Mouse (Mus musculus): ENCODE measurements around the gene Tsc2. TPM values are rescaled to one million over a fixed set of nuclear protein-coding genes. Genes with fewer than 3 reads are reported as not detected.
"Not testable (repeated sequence)": the region's sequence is repeated elsewhere in the genome, so short reads cannot be mapped to it uniquely, and the experiment has no call there.

The Tsc2 gene
- polyA plus RNA-seq, 1 experiment from 2014 or later: 85.0 TPM

GRCm38 (mm10) chr17:24669545-24670245, 37.3 kb upstream of the Tsc2 start, which contains the start of gene Zfp598:
Zfp598 (plus strand) TSS chr17:24669687.
- peak within 1 kb of the TSS; percentile 85 for H3K4me2 ChIP-seq (ENCODE audit: low read length)
- peak within 1 kb of the TSS; percentile 98 for H3K9ac ChIP-seq (ENCODE audit: low read depth, low read length)
- peaks cover 30% of the 10 kb centered on the region for H3K4me1 ChIP-seq (ENCODE audit: control insufficient read depth, insufficient read depth, low read length)
- ATAC-seq: peak; percentile 98
- H3K27ac ChIP-seq (ENCODE audit: low read length): peak within 1 kb of the TSS; percentile 89
- H3K27me3 ChIP-seq (ENCODE audit: control insufficient read depth, insufficient read depth, low read depth, low read length): no peaks in the 10 kb centered on the region
- H3K36me3 ChIP-seq (ENCODE audit: control insufficient read depth, insufficient read depth, low read length): no peaks in the 10 kb centered on the region
- WGBS: under 1% methylated on average over 54 of the region's 80 CpGs
- no peaks in the 10 kb centered on the region for H3K9me3 ChIP-seq (replicated peaks; ENCODE audit: control insufficient read depth, low read length, poor library complexity, severe bottlenecking)
- peak within 1 kb of the TSS; percentile 98 for H3K4me3 ChIP-seq (ENCODE audit: low read depth, low read length)

GRCm38 (mm10) chr17:24669214-24669544, 36.7 kb upstream of the Tsc2 start:
- H3K4me1 ChIP-seq (ENCODE audit: control insufficient read depth, insufficient read depth, low read length): peaks cover 30% of the 10 kb centered on the region
- H3K27ac ChIP-seq (ENCODE audit: low read length): peak overlapping the region; percentile 89
- H3K9ac ChIP-seq (ENCODE audit: low read depth, low read length): peak overlapping the region; percentile 98
- WGBS: 13% methylated on average over 15 of the region's 15 CpGs
- H3K36me3 ChIP-seq (ENCODE audit: control insufficient read depth, insufficient read depth, low read length); H3K27me3 ChIP-seq (ENCODE audit: control insufficient read depth, insufficient read depth, low read depth, low read length); ATAC-seq; H3K9me3 ChIP-seq (replicated peaks; ENCODE audit: control insufficient read depth, low read length, poor library complexity, severe bottlenecking): not testable (repeated sequence)
- H3K4me3 ChIP-seq (ENCODE audit: low read depth, low read length): peak overlapping the region; percentile 98
- peak overlapping the region; percentile 85 for H3K4me2 ChIP-seq (ENCODE audit: low read length)

- H3K4me3 ChIP-seq (ENCODE audit: low read depth, low read length): no peak overlapping the region
- H3K9me3 ChIP-seq (replicated peaks; ENCODE audit: control insufficient read depth, low read length, poor library complexity, severe bottlenecking): no peaks in the 10 kb centered on the region
- H3K27me3 ChIP-seq (ENCODE audit: control insufficient read depth, insufficient read depth, low read depth, low read length): no peaks in the 10 kb centered on the region
- H3K27ac ChIP-seq (ENCODE audit: low read length): no peak overlapping the region
- H3K4me2 ChIP-seq (ENCODE audit: low read length): no peak overlapping the region
- H3K4me1 ChIP-seq (ENCODE audit: control insufficient read depth, insufficient read depth, low read length): peaks cover 25% of the 10 kb centered on the region
- H3K9ac ChIP-seq (ENCODE audit: low read depth, low read length): no peak overlapping the region
- 29% methylated on average over 6 of the region's 6 CpGs for WGBS
- no peaks in the 10 kb centered on the region for H3K36me3 ChIP-seq (ENCODE audit: control insufficient read depth, insufficient read depth, low read length)
- ATAC-seq: no peak
These were observed 35.0 kb upstream of the Tsc2 start for GRCm38 (mm10) chr17:24667416-24667815.

GRCm38 (mm10) chr17:24667011-24667410, 34.6 kb upstream of the Tsc2 start:
- not testable (repeated sequence) for H3K4me3 ChIP-seq (ENCODE audit: low read depth, low read length); H3K9ac ChIP-seq (ENCODE audit: low read depth, low read length)
- 74% methylated on average over 7 of the region's 7 CpGs for WGBS

GRCm38 (mm10) chr17:24658017-24658758, 25.8 kb upstream of the Tsc2 start, which contains the start of gene Npw:
Npw (minus strand) TSS chr17:24658457.
- Histone ChIP-seq H3K4me1 (ENCODE audit: control insufficient read depth, insufficient read depth, low read length) (peaks cover 6% of the 10 kb centered on the region), H3K9me3 (replicated peaks; ENCODE audit: control insufficient read depth, low read length, poor library complexity, severe bottlenecking) (no peaks in the 10 kb centered on the region), H3K27me3 (ENCODE audit: control insufficient read depth, insufficient read depth, low read depth, low read length) (peaks cover 39% of the 10 kb centered on the region), H3K9ac (ENCODE audit: low read depth, low read length) (peak within 1 kb of the TSS; percentile 34), H3K36me3 (ENCODE audit: control insufficient read depth, insufficient read depth, low read length) (no peaks in the 10 kb centered on the region), H3K27ac (ENCODE audit: low read length) (no peak within 1 kb of the TSS), H3K4me2 (ENCODE audit: low read length) (peak within 1 kb of the TSS; percentile 57), H3K4me3 (ENCODE audit: low read depth, low read length) (peak within 1 kb of the TSS; percentile 30)
- no peak for ATAC-seq
- 2% methylated on average over 47 of the region's 47 CpGs for WGBS

More at GRCm38 (mm10) chr17:24667011-24667410, 34.6 kb upstream of the Tsc2 start:
- not testable (repeated sequence) for ATAC-seq; H3K27ac ChIP-seq (ENCODE audit: low read length); H3K27me3 ChIP-seq (ENCODE audit: control insufficient read depth, insufficient read depth, low read depth, low read length); H3K9me3 ChIP-seq (replicated peaks; ENCODE audit: control insufficient read depth, low read length, poor library complexity, severe bottlenecking); H3K4me2 ChIP-seq (ENCODE audit: low read length); H3K36me3 ChIP-seq (ENCODE audit: control insufficient read depth, insufficient read depth, low read length)
- H3K4me1 ChIP-seq (ENCODE audit: control insufficient read depth, insufficient read depth, low read length): peaks cover 23% of the 10 kb centered on the region

GRCm38 (mm10) chr17:24654969-24655368, 22.5 kb upstream of the Tsc2 start:
- H3K27ac ChIP-seq (ENCODE audit: low read length): no peak overlapping the region
- WGBS: 84% methylated on average over 4 of the region's 4 CpGs
- ATAC-seq: no peak
- H3K9me3 ChIP-seq (replicated peaks; ENCODE audit: control insufficient read depth, low read length, poor library complexity, severe bottlenecking): no peaks in the 10 kb centered on the region
- no peak overlapping the region for H3K4me3 ChIP-seq (ENCODE audit: low read depth, low read length)
- H3K27me3 ChIP-seq (ENCODE audit: control insufficient read depth, insufficient read depth, low read depth, low read length): peaks cover 36% of the 10 kb centered on the region
- H3K4me1 ChIP-seq (ENCODE audit: control insufficient read depth, insufficient read depth, low read length): peaks cover 12% of the 10 kb centered on the region
- H3K36me3 ChIP-seq (ENCODE audit: control insufficient read depth, insufficient read depth, low read length): no peaks in the 10 kb centered on the region
- no peak overlapping the region for H3K9ac ChIP-seq (ENCODE audit: low read depth, low read length)
- H3K4me2 ChIP-seq (ENCODE audit: low read length): no peak overlapping the region

- no peak for ATAC-seq
These were observed 21.7 kb upstream of the Tsc2 start for GRCm38 (mm10) chr17:24653967-24654710.

GRCm38 (mm10) chr17:24651835-24652234, 19.4 kb upstream of the Tsc2 start:
- no peak overlapping the region for H3K9ac ChIP-seq (ENCODE audit: low read depth, low read length)
- WGBS: 65% methylated on average over 3 of the region's 3 CpGs
- H3K4me1 ChIP-seq (ENCODE audit: control insufficient read depth, insufficient read depth, low read length): peaks cover 6% of the 10 kb centered on the region
- no peak overlapping the region for H3K4me2 ChIP-seq (ENCODE audit: low read length)
- ATAC-seq: no peak
- no peak overlapping the region for H3K4me3 ChIP-seq (ENCODE audit: low read depth, low read length)
- no peaks in the 10 kb centered on the region for H3K36me3 ChIP-seq (ENCODE audit: control insufficient read depth, insufficient read depth, low read length)
- peaks cover 7% of the 10 kb centered on the region for H3K27me3 ChIP-seq (ENCODE audit: control insufficient read depth, insufficient read depth, low read depth, low read length)
- H3K27ac ChIP-seq (ENCODE audit: low read length): no peak overlapping the region
- no peaks in the 10 kb centered on the region for H3K9me3 ChIP-seq (replicated peaks; ENCODE audit: control insufficient read depth, low read length, poor library complexity, severe bottlenecking)

More at GRCm38 (mm10) chr17:24653967-24654710, 21.7 kb upstream of the Tsc2 start:
- H3K9me3 ChIP-seq (replicated peaks; ENCODE audit: control insufficient read depth, low read length, poor library complexity, severe bottlenecking): no peaks in the 10 kb centered on the region
- H3K27me3 ChIP-seq (ENCODE audit: control insufficient read depth, insufficient read depth, low read depth, low read length): peaks cover 30% of the 10 kb centered on the region
- H3K4me1 ChIP-seq (ENCODE audit: control insufficient read depth, insufficient read depth, low read length): peaks cover 12% of the 10 kb centered on the region
- peak overlapping the region; percentile 54 for H3K4me2 ChIP-seq (ENCODE audit: low read length)
- WGBS: 4% methylated on average over 18 of the region's 19 CpGs
- peak overlapping the region; percentile 22; the same call in 1 of the 2 replicates for H3K9ac ChIP-seq (ENCODE audit: low read depth, low read length)
- H3K36me3 ChIP-seq (ENCODE audit: control insufficient read depth, insufficient read depth, low read length): no peaks in the 10 kb centered on the region
- H3K4me3 ChIP-seq (ENCODE audit: low read depth, low read length): 0 out of 2 replicates have a peak overlapping the region, but pooled peaks have one; percentile 18
- no peak overlapping the region for H3K27ac ChIP-seq (ENCODE audit: low read length)

Measured in midbrain, embryonic 16.5 days (tissue).